Mouse (Mus musculus) kidney, embryonic 14.5 days (tissue): ENCODE results near the gene Ssmem1. TPM values are rescaled to one million over a fixed set of nuclear protein-coding genes. Genes with fewer than 3 reads are reported as not detected.

Experiments
- ATAC-seq: fragments of 200-750 bp; cut with Nextera tagmentation; 2 replicates; pipeline ENCODE4 v1.8.0; 2017; ENCODE audit warnings: moderate number of reproducible peaks, mild to moderate bottlenecking, moderate TSS enrichment, moderate library complexity; ENCODE audit not compliant: low FRiP score, low TSS enrichment
- H3K27ac ChIP-seq: fragments of 300-500 bp; sonication (generic); 2 replicates; pipeline ENCODE4 v1.5.1; 2014; ENCODE audit warnings: low read depth, mild to moderate bottlenecking, low read length, moderate library complexity, mixed read lengths
- H3K27me3 ChIP-seq: fragments of 300-500 bp; sonication (generic); 2 replicates; pipeline ENCODE4 v1.6.1; 2014; ENCODE audit warnings: mild to moderate bottlenecking, low read length; ENCODE audit not compliant: control insufficient read depth, insufficient read depth
- H3K36me3 ChIP-seq: fragments of 300-500 bp; sonication (generic); 2 replicates; pipeline ENCODE4 v1.6.1; 2014; ENCODE audit warnings: low read length, mixed read lengths; ENCODE audit not compliant: control insufficient read depth, insufficient read depth
- H3K4me1 ChIP-seq: fragments of 300-500 bp; sonication (generic); 2 replicates; pipeline ENCODE4 v1.6.1; 2014; ENCODE audit warnings: low read length, mixed read lengths; ENCODE audit not compliant: control insufficient read depth, insufficient read depth
- H3K4me2 ChIP-seq: fragments of 300-500 bp; sonication (generic); replicated peaks from 2 replicates; pipeline ENCODE4 v1.6.1; 2014; ENCODE audit warnings: low read depth, mild to moderate bottlenecking, low read length
- H3K4me3 ChIP-seq: fragments of 300-500 bp; sonication (generic); 2 replicates; pipeline ENCODE4 v1.5.1; 2014; ENCODE audit warnings: mild to moderate bottlenecking, low read length
- H3K9ac ChIP-seq: fragments of 300-500 bp; sonication (generic); 2 replicates; pipeline ENCODE4 v1.6.1; 2014; ENCODE audit warnings: low read depth, mild to moderate bottlenecking, low read length, moderate library complexity
- H3K9me3 ChIP-seq: fragments of 300-500 bp; sonication (generic); 2 replicates; pipeline ENCODE4 v1.6.1; 2016; ENCODE audit warnings: low read length; ENCODE audit not compliant: control insufficient read depth
- WGBS: fragments of 180-500 bp; shearing (Covaris S2); extraction: QIAGEN DNeasy Blood & Tissue Kit; methylation state at CpG from one replicate; pipeline ENCODE4 v1.1.7; 2014; 5-methylcytosine and 5-hydroxymethylcytosine counted together
- polyA plus RNA-seq: library from polyadenylated mRNA; unstranded; fragments of >200 nt; fragmentation: Nextera tagmentation; extraction: Ambion mirVana; gene quantifications from 2 replicates; pipeline ENCODE4 v1.2.1, GENCODE M21; 2014

The Ssmem1 gene
- polyA plus RNA-seq, 1 experiment from 2014 or later: 0.51 TPM

DNA sequence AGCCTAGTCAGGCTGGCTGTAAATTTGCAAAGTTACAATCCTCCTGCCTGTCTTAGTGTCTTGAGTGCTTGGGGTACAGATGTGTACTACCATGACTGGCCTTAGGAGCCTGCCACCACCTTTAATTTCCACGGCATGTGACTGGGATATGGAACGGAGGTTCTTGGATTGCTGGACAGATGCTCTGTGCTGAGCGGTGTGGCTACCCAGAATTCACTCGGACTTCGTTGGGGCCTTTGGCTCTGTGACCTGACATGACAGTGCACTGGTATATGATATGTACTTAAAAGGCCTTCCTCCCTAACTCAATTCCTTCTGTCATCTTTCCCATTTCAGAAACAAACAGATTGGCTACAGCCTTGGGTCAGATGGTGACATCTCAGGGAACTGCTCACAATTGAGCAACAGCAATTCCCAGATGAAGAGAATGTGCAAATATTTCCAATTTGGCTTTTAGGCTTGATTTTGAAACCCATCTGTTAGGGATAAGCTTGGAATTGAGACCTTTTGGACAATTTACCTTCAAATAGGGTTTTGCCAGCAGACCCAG, 45.0 kb downstream of the Ssmem1 start:
- Histone ChIP-seq H3K4me1 (peaks cover 26% of the 10 kb centered on the region), H3K27me3 (no peaks in the 10 kb centered on the region), H3K27ac (no peak overlapping the region), H3K4me2 (no peak overlapping the region), H3K9ac (no peak overlapping the region), H3K36me3 (no peaks in the 10 kb centered on the region), H3K9me3 (no peaks in the 10 kb centered on the region), H3K4me3 (no peak overlapping the region)
- WGBS: 70% methylated on average over 5 of the region's 5 CpGs
- ATAC-seq: no peak

DNA sequence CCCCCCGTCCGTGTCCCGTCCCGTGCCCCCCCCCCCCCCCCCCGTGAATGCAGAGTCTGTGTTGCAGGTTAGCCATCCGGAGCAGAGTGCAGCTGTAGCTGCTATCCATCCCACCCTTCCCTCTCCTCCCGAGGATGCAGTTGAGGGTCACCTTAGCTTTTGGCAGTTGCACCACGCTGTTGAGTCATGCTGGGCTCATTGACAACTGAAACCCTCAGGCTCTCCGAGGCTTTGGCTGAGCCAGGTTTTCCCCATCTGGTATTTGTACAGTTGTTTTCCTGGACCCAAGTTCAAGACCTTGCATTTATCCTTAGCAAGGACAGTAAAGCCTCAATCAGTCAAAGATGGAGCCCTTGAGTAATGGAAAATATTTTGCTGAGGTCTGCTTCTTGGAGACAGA, 46.4 kb downstream of the Ssmem1 start:
- Histone ChIP-seq H3K36me3 (no peaks in the 10 kb centered on the region), H3K4me2 (no peak overlapping the region), H3K4me1 (peaks cover 26% of the 10 kb centered on the region), H3K4me3 (no peak overlapping the region), H3K9ac (no peak overlapping the region), H3K27me3 (no peaks in the 10 kb centered on the region), H3K27ac (no peak overlapping the region), H3K9me3 (no peaks in the 10 kb centered on the region)
- WGBS: 19% methylated on average over 4 of the region's 9 CpGs
- no peak for ATAC-seq

GRCm38 (mm10) chr6:30559726-30560125, 50.1 kb downstream of the Ssmem1 start:
- no peaks in the 10 kb centered on the region for H3K9me3 ChIP-seq
- WGBS: 45% methylated on average over 1 of the region's 1 CpGs
- peaks cover 1% of the 10 kb centered on the region; the same call in 1 of the 2 replicates for H3K4me1 ChIP-seq
- H3K4me3 ChIP-seq: no peak overlapping the region
- H3K27ac ChIP-seq: no peak overlapping the region
- ATAC-seq: no peak
- no peak overlapping the region for H3K4me2 ChIP-seq
- H3K9ac ChIP-seq: no peak overlapping the region
- H3K27me3 ChIP-seq: no peaks in the 10 kb centered on the region
- no peaks in the 10 kb centered on the region for H3K36me3 ChIP-seq

DNA sequence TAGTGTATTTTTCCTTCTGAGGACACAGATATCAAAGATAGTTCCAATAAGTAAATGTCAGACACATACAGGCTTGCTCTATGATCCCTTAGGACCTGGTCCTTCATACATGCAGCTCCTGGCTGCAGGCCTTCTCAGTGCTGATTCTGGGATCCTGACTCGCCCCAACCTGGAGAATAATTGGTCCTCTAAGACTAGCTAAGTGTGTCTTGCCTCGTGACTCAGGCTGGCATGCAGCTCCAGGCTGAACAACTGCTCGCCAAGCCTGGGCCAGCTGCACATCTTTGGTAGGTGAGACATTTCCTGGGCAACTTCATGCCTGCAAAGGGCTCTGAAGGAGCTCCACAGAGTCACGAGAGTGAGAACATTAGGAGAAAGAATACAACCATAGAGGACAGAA, 52.5 kb downstream of the Ssmem1 start:
- Histone ChIP-seq H3K9me3 (no peaks in the 10 kb centered on the region), H3K36me3 (no peaks in the 10 kb centered on the region), H3K27ac (no peak overlapping the region), H3K4me1 (no peaks in the 10 kb centered on the region), H3K27me3 (no peaks in the 10 kb centered on the region), H3K9ac (no peak overlapping the region), H3K4me3 (no peak overlapping the region), H3K4me2 (no peak overlapping the region)
- ATAC-seq: no peak
- WGBS: 82% methylated on average over 4 of the region's 4 CpGs

- no peak overlapping the region for H3K4me3 ChIP-seq
- ATAC-seq: no peak
These were observed 53.9 kb downstream of the Ssmem1 start for GRCm38 (mm10) chr6:30563575-30563974.

GRCm38 (mm10) chr6:30564051-30564450, 54.4 kb downstream of the Ssmem1 start:
- no peak overlapping the region for H3K4me2 ChIP-seq
- no peak overlapping the region for H3K9ac ChIP-seq
- no peaks in the 10 kb centered on the region for H3K27me3 ChIP-seq
- no peaks in the 10 kb centered on the region for H3K4me1 ChIP-seq
- H3K27ac ChIP-seq: no peak overlapping the region
- no peaks in the 10 kb centered on the region for H3K9me3 ChIP-seq
- H3K4me3 ChIP-seq: no peak overlapping the region
- 91% methylated on average over 6 of the region's 6 CpGs for WGBS
- H3K36me3 ChIP-seq: no peaks in the 10 kb centered on the region
- ATAC-seq: no peak

More at GRCm38 (mm10) chr6:30563575-30563974, 53.9 kb downstream of the Ssmem1 start:
- Histone ChIP-seq H3K27me3 (no peaks in the 10 kb centered on the region), H3K4me1 (no peaks in the 10 kb centered on the region), H3K36me3 (no peaks in the 10 kb centered on the region), H3K27ac (no peak overlapping the region), H3K9ac (no peak overlapping the region), H3K9me3 (no peaks in the 10 kb centered on the region), H3K4me2 (no peak overlapping the region)
- 68% methylated on average over 6 of the region's 6 CpGs for WGBS

GRCm38 (mm10) chr6:30568069-30568468, 58.4 kb downstream of the Ssmem1 start, which contains the start of gene Cpa4:
Gene Cpa4 (plus strand): TSS chr6:30568369.
- H3K4me1 ChIP-seq: no peaks in the 10 kb centered on the region
- no peak within 1 kb of the TSS for H3K4me3 ChIP-seq
- ATAC-seq: no peak
- H3K9me3 ChIP-seq: no peaks in the 10 kb centered on the region
- WGBS: 65% methylated on average over 5 of the region's 5 CpGs
- H3K36me3 ChIP-seq: no peaks in the 10 kb centered on the region
- no peak within 1 kb of the TSS for H3K4me2 ChIP-seq
- H3K9ac ChIP-seq: no peak within 1 kb of the TSS
- H3K27me3 ChIP-seq: no peaks in the 10 kb centered on the region
- H3K27ac ChIP-seq: no peak within 1 kb of the TSS

DNA sequence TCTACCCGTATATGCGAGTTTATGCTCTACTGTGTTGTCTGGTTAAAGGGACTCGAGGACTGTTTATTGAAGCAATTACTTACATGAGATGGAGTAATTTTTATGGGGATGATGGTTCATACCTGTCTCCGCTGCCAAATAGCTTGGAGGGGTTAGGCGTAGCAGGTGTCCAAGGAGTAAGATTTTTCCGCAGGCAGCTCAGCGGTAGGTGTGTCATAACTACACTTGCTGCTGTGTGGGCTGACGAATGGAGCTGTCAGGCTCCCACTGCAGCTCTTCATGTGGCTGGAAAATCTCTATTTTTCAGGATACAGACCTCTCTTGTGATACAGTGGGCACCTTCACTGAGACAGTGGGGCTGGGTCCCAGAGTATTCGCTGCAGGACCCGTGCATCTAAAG, 59.7 kb downstream of the Ssmem1 start:
- H3K27ac ChIP-seq: no peak overlapping the region
- WGBS: 88% methylated on average over 10 of the region's 10 CpGs
- H3K36me3 ChIP-seq: no peaks in the 10 kb centered on the region

More for the DNA sequence above, 59.7 kb downstream of the Ssmem1 start:
- Histone ChIP-seq H3K4me1 (no peaks in the 10 kb centered on the region), H3K4me2 (no peak overlapping the region), H3K4me3 (no peak overlapping the region), H3K9me3 (no peaks in the 10 kb centered on the region), H3K27me3 (no peaks in the 10 kb centered on the region), H3K9ac (no peak overlapping the region)
- no peak for ATAC-seq
